ENCODE assay signal across 21 mouse cellular contexts in the genomic region with DNA sequence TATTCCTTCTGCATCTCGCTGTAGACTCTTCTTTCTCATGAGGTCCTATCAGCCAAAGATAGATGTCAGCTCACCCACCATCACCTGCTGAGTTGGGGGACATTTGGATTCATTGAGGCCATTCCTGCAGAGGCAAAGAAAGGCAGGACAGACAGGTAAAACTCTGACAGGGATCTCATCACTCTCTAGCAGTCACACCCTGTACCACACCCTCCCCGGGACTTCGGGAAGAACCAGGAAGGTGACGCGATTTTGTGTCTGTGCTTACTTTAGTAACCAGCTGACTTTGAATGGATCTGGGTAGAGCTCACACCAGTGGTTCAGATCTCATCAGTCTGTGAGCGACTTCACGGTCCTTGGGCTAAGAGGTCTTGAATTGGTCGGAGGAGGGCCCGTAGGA. TPM values are rescaled to one million over a fixed set of nuclear protein-coding genes. Genes with fewer than 3 reads are reported as not detected.
A peak's percentile ranks its signal among the peaks of the same experiment; 100 is the strongest.
DNase-seq lines count a peak whose midpoint lies in the region; ATAC-seq lines count a peak whose summit lies in the region.
"Had no signal": no experiment of that assay in that cellular context is flagged by ENCODE, and none has a peak within 500 bp of the region (broad histone marks: within the 10 kb centered on the region; RNA-seq: fewer than 3 reads in every experiment).

No protein-coding gene starts in this region.

- no peak overlapping the region for H3K4me3 ChIP-seq in heart, embryonic 10.5 days
- no peak overlapping the region for H3K4me3 ChIP-seq in limb, embryonic 15.5 days
- H3K4me3 ChIP-seq in limb, embryonic 10.5 days: no peak overlapping the region
- H3K4me3 ChIP-seq: embryonic facial prominence, embryonic 13.5 days; embryonic facial prominence, embryonic 15.5 days; erythroblast, embryonic 14.5 days; forebrain, embryonic 10.5 days; forebrain, embryonic 13.5 days had no signal

- H3K27me3 ChIP-seq in heart, embryonic 10.5 days (ENCODE audit: insufficient read depth, poor library complexity, severe bottlenecking): no peaks in the 10 kb centered on the region
- H3K27me3 ChIP-seq in limb, embryonic 15.5 days: no peaks in the 10 kb centered on the region
- no peaks in the 10 kb centered on the region for H3K27me3 ChIP-seq in limb, embryonic 10.5 days (ENCODE audit: low read depth, poor library complexity, severe bottlenecking)
- H3K27me3 ChIP-seq: embryonic facial prominence, embryonic 13.5 days; embryonic facial prominence, embryonic 15.5 days; forebrain, embryonic 13.5 days had no signal

- ATAC-seq in limb, embryonic 15.5 days (ENCODE audit: insufficient number of reproducible peaks, low FRiP score, low TSS enrichment, low read depth): no peak
- ATAC-seq: forebrain, embryonic 13.5 days; forebrain, embryonic 16.5 days had no signal

- H3K9me3 ChIP-seq in heart, embryonic 10.5 days: no peaks in the 10 kb centered on the region
- H3K9me3 ChIP-seq in limb, embryonic 15.5 days: no peaks in the 10 kb centered on the region
- no peaks in the 10 kb centered on the region for H3K9me3 ChIP-seq in limb, embryonic 10.5 days (replicated peaks)
- H3K9me3 ChIP-seq: embryonic facial prominence, embryonic 13.5 days; embryonic facial prominence, embryonic 15.5 days; forebrain, embryonic 10.5 days; forebrain, embryonic 13.5 days had no signal

- H3K4me1 ChIP-seq in heart, embryonic 10.5 days: no peaks in the 10 kb centered on the region
- 0 out of 2 replicates have a peak, but pooled peaks cover 3% of the 10 kb centered on the region for H3K4me1 ChIP-seq in limb, embryonic 15.5 days
- H3K4me1 ChIP-seq in limb, embryonic 10.5 days: no peaks in the 10 kb centered on the region
- H3K4me1 ChIP-seq: embryonic facial prominence, embryonic 13.5 days; embryonic facial prominence, embryonic 15.5 days; forebrain, embryonic 10.5 days; forebrain, embryonic 13.5 days had no signal

- H3K4me2 ChIP-seq in limb, embryonic 15.5 days: no peak overlapping the region
- H3K4me2 ChIP-seq: embryonic facial prominence, embryonic 13.5 days; embryonic facial prominence, embryonic 15.5 days; forebrain, embryonic 13.5 days had no signal

- WGBS in heart, embryonic 10.5 days: 75% methylated on average over 9 of the region's 9 CpGs
- WGBS in limb, embryonic 15.5 days: 80% methylated on average over 9 of the region's 9 CpGs
- WGBS in limb, embryonic 10.5 days: 85% methylated on average over 9 of the region's 9 CpGs

- H3K36me3 ChIP-seq in heart, embryonic 10.5 days: no peaks in the 10 kb centered on the region
- no peaks in the 10 kb centered on the region for H3K36me3 ChIP-seq in limb, embryonic 15.5 days
- no peaks in the 10 kb centered on the region for H3K36me3 ChIP-seq in limb, embryonic 10.5 days
- H3K36me3 ChIP-seq: embryonic facial prominence, embryonic 13.5 days had no signal

- intact Hi-C loops in heart, postnatal 10 days (cut with DNase I): no loop called here

- DNase-seq in heart, embryonic 10.5 days (ENCODE audit: low spot score): peak; percentile 52
- no peak for DNase-seq in heart, postnatal 10 days
- no peak for DNase-seq in limb, embryonic 10.5 days (ENCODE audit: low spot score)
- DNase-seq in testis, postnatal 10 days (ENCODE audit: low spot score): peak; percentile 22
- DNase-seq in testis, postnatal 14 days (ENCODE audit: low spot score): no peak
- DNase-seq: adrenal gland, adult 2 months; adrenal gland, postnatal 10 days; adrenal gland, postnatal 25 days; cerebellum, adult 11 months; cerebellum, adult 18-20 months; cerebellum, adult 8-10 months; cerebellum, adult 9-11 months; cerebellum, postnatal 36 days; embryo, embryonic 11 days had no signal

- H3K27ac ChIP-seq in heart, embryonic 10.5 days: no peak overlapping the region
- H3K27ac ChIP-seq in limb, embryonic 15.5 days: 0 out of 2 replicates have a peak overlapping the region, but pooled peaks have one; percentile 3
- no peak overlapping the region for H3K27ac ChIP-seq in limb, embryonic 10.5 days
- H3K27ac ChIP-seq: embryonic facial prominence, embryonic 13.5 days; embryonic facial prominence, embryonic 15.5 days; forebrain, embryonic 10.5 days; forebrain, embryonic 13.5 days had no signal

- H3K9ac ChIP-seq in limb, embryonic 15.5 days: no peak overlapping the region
- H3K9ac ChIP-seq: embryonic facial prominence, embryonic 13.5 days; embryonic facial prominence, embryonic 15.5 days; forebrain, embryonic 13.5 days had no signal

RNA-seq across cellular contexts. Expression of a gene that starts 35.2 kb away (rescaled TPM):
- polyA plus RNA-seq in heart, embryonic 10.5 days (2016; fragmentation: Nextera tagmentation; extraction: Ambion mirVana): 8.5 and 12.0 TPM in 2 replicates
- total RNA-seq in heart, postnatal 10 days (2021): 1 to 10 TPM; 2.4 to 2.5 TPM
- polyA plus RNA-seq in limb, embryonic 15.5 days (2015; fragmentation: Nextera tagmentation; extraction: Ambion mirVana): 49.9 and 52.8 TPM in 2 replicates
- polyA plus RNA-seq in limb, embryonic 10.5 days (2016; fragmentation: Nextera tagmentation; extraction: Ambion mirVana): 19.5 and 29.6 TPM in 2 replicates

Comparison
In these comparisons a context has a peak if more than half of its experiments do, and no peak if none do; other contexts are left out.
1. DNase-seq: peak in heart, embryonic 10.5 days (single experiment) and testis, postnatal 10 days (single experiment); none in heart, postnatal 10 days (0 of 2), limb, embryonic 10.5 days (single experiment) and testis, postnatal 14 days (single experiment).